ENCODE assay signal across 16 mouse cellular contexts in genomic region chr5:99152299-99152698, GRCm38 (mm10).
"Had no signal": no experiment of that assay in that cellular context is flagged by ENCODE, and none has a peak within 500 bp of the region (broad histone marks: within the 10 kb centered on the region; RNA-seq: fewer than 3 reads in every experiment).

No protein-coding gene starts in this region.

- H3K27me3 ChIP-seq: neural tube, embryonic 13.5 days; neural tube, embryonic 15.5 days; stomach, embryonic 15.5 days had no signal

- DNase-seq: retina, postnatal 1 day; right cerebral cortex, adult 18-20 months; right cerebral cortex, postnatal 14 days; right cerebral cortex, postnatal 25 days; right cerebral cortex, postnatal 4 days; spleen, adult 18-20 months; thymus, adult 18-20 months; thymus, adult 2 months; thymus, postnatal 14 days; thymus, postnatal 25 days; thymus, postnatal 36 days; thymus, postnatal 4 days had no signal

- H3K4me3 ChIP-seq: neural tube, embryonic 13.5 days; neural tube, embryonic 15.5 days; stomach, embryonic 15.5 days had no signal

- H3K9me3 ChIP-seq: neural tube, embryonic 13.5 days; neural tube, embryonic 15.5 days; stomach, embryonic 15.5 days had no signal

- H3K36me3 ChIP-seq: neural tube, embryonic 13.5 days; neural tube, embryonic 15.5 days; stomach, embryonic 15.5 days had no signal

- H3K4me1 ChIP-seq: neural tube, embryonic 13.5 days; neural tube, embryonic 15.5 days; stomach, embryonic 15.5 days had no signal

- H3K9ac ChIP-seq: neural tube, embryonic 13.5 days; neural tube, embryonic 15.5 days; stomach, embryonic 15.5 days had no signal

- H3K4me2 ChIP-seq: neural tube, embryonic 13.5 days; neural tube, embryonic 15.5 days; stomach, embryonic 15.5 days had no signal

- H3K27ac ChIP-seq: neural tube, embryonic 13.5 days; neural tube, embryonic 15.5 days; stomach, embryonic 15.5 days; stomach, postnatal 0 days had no signal
